ENCODE assay signal across 9 mouse cellular contexts in the genomic region with DNA sequence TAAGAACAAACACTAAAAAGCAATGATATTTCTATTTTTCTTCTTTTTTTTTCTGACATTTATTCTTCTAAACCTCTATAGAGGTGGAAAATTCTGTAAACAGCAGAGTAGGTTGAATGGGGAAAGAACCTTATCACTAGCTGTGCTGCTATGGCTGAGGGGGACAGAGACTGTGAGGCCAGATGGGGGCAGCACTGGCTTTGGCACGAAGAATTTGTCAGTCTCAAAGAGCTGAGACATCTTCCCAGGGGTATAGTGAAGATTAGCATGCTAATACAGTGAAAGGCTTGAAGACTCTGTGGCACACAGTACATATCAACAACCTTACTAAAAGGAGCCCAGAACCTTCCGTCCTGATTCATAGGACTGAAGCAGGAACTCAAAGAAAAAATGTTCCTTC. TPM values are rescaled to one million over a fixed set of nuclear protein-coding genes. Genes with fewer than 3 reads are reported as not detected.
A peak's percentile ranks its signal among the peaks of the same experiment; 100 is the strongest.
DNase-seq lines count a peak whose midpoint lies in the region; ATAC-seq and TF ChIP-seq lines count a peak whose summit lies in the region.
"Had no signal": no experiment of that assay in that cellular context is flagged by ENCODE, and none has a peak within 500 bp of the region (broad histone marks: within the 10 kb centered on the region; RNA-seq: fewer than 3 reads in every experiment).

No protein-coding gene starts in this region.

- H3K9me3 ChIP-seq in embryonic facial prominence, embryonic 14.5 days (ENCODE audit: control insufficient read depth, low read length) = no peaks in the 10 kb centered on the region
- no peaks in the 10 kb centered on the region for H3K9me3 ChIP-seq in liver, embryonic 13.5 days (replicated peaks)
- H3K9me3 ChIP-seq: megakaryocyte, embryonic 14.5 days had no signal

- no peak for TF ChIP-seq CTCF in cerebellum, adult 2 months (IDR thresholded peaks at IDR 0.05; ENCODE audit: borderline replicate concordance, insufficient read depth, low read depth, low read length)

- H3K4me3 ChIP-seq in cerebellum, adult 2 months (replicated peaks; ENCODE audit: insufficient read depth, low read depth, low read length) = no peak overlapping the region
- H3K4me3 ChIP-seq in embryonic facial prominence, embryonic 14.5 days (ENCODE audit: low read depth, low read length) = no peak overlapping the region
- no peak overlapping the region for H3K4me3 ChIP-seq in liver, embryonic 13.5 days (replicated peaks)
- H3K4me3 ChIP-seq: megakaryocyte, embryonic 14.5 days had no signal

- 32% methylated on average over 2 of the region's 2 CpGs for WGBS in cerebellum, adult 2 months
- 29% methylated on average over 2 of the region's 2 CpGs for WGBS in embryonic facial prominence, embryonic 14.5 days
- WGBS in liver, embryonic 13.5 days (ENCODE audit: insufficient replicate concordance) = 43% methylated on average over 2 of the region's 2 CpGs

- peak; percentile 14 to 42 for DNase-seq in cerebellum, postnatal 14 days
- DNase-seq in cerebellum, adult 2 months = no peak
- DNase-seq in ovary, postnatal 36 days (ENCODE audit: low spot score) = peak; percentile 66
- no peak for DNase-seq in ovary, postnatal 10 days (ENCODE audit: low spot score)
- DNase-seq in embryonic facial prominence, embryonic 14.5 days (ENCODE audit: low spot score) = peak; percentile 53
- DNase-seq in liver, embryonic 13.5 days = peak; percentile 22
- no peak for DNase-seq in right cerebral cortex, postnatal 36 days (ENCODE audit: low spot score in 2 of 2)
- DNase-seq in cerebellum, adult 11-12 months = no peak

- H3K4me1 ChIP-seq in cerebellum, adult 2 months (ENCODE audit: control insufficient read depth, insufficient read depth, low read length) = no peaks in the 10 kb centered on the region
- H3K4me1 ChIP-seq in embryonic facial prominence, embryonic 14.5 days (ENCODE audit: control insufficient read depth, insufficient read depth, low read length) = no peaks in the 10 kb centered on the region
- peaks cover 11% of the 10 kb centered on the region for H3K4me1 ChIP-seq in liver, embryonic 13.5 days (replicated peaks)

- no peak overlapping the region for H3K4me2 ChIP-seq in embryonic facial prominence, embryonic 14.5 days (ENCODE audit: low read depth, low read length)
- H3K4me2 ChIP-seq in liver, embryonic 13.5 days = no peak overlapping the region

- ATAC-seq in embryonic facial prominence, embryonic 14.5 days (ENCODE audit: low read depth) = no peak
- ATAC-seq in liver, embryonic 13.5 days (ENCODE audit: low read depth) = peak; percentile 64; the same call in 1 of the 2 replicates

- H3K36me3 ChIP-seq in embryonic facial prominence, embryonic 14.5 days (ENCODE audit: control insufficient read depth, insufficient read depth, low read length) = peaks cover 11% of the 10 kb centered on the region; the same call in 1 of the 2 replicates
- H3K36me3 ChIP-seq in liver, embryonic 13.5 days = no peaks in the 10 kb centered on the region

- no peak overlapping the region for H3K27ac ChIP-seq in cerebellum, adult 2 months (ENCODE audit: insufficient read depth, low read length)
- H3K27ac ChIP-seq in embryonic facial prominence, embryonic 14.5 days (replicated peaks; ENCODE audit: low read depth, low read length) = no peak overlapping the region
- H3K27ac ChIP-seq in liver, embryonic 13.5 days = no peak overlapping the region

- no peak for TF ChIP-seq POLR2A in cerebellum, adult 2 months (IDR thresholded peaks at IDR 0.05; ENCODE audit: borderline replicate concordance, insufficient read depth, low read length)

- no peaks in the 10 kb centered on the region for H3K27me3 ChIP-seq in cerebellum, adult 2 months (ENCODE audit: control insufficient read depth, insufficient read depth, low read length)
- no peaks in the 10 kb centered on the region for H3K27me3 ChIP-seq in embryonic facial prominence, embryonic 14.5 days (replicated peaks; ENCODE audit: control insufficient read depth, insufficient read depth, low read length)
- no peaks in the 10 kb centered on the region for H3K27me3 ChIP-seq in liver, embryonic 13.5 days
- H3K27me3 ChIP-seq: megakaryocyte, embryonic 14.5 days had no signal

- H3K9ac ChIP-seq in embryonic facial prominence, embryonic 14.5 days (ENCODE audit: low read depth, low read length) = no peak overlapping the region
- no peak overlapping the region for H3K9ac ChIP-seq in liver, embryonic 13.5 days

RNA-seq across cellular contexts. Expression of a gene that starts 14.9 kb away (rescaled TPM):
- 0.92 and 1.1 TPM in 2 replicates for polyA plus RNA-seq in cerebellum, adult 2 months (2012; rRNA removed)
- 200 and 243 TPM in 2 replicates for polyA plus RNA-seq in embryonic facial prominence, embryonic 14.5 days (2014; fragmentation: Nextera tagmentation; extraction: Ambion mirVana)
- 0.48 and 0.89 TPM in 2 replicates for polyA plus RNA-seq in liver, embryonic 13.5 days (2015; fragmentation: Nextera tagmentation; extraction: Ambion mirVana)

RNA-seq across cellular contexts. Expression of a gene that starts 23.1 kb away (rescaled TPM):
- polyA plus RNA-seq in cerebellum, adult 2 months (2012; rRNA removed) = 0.41 and 1.3 TPM in 2 replicates
- polyA plus RNA-seq in embryonic facial prominence, embryonic 14.5 days (2014; fragmentation: Nextera tagmentation; extraction: Ambion mirVana) = 19.2 and 31.9 TPM in 2 replicates
- 0.48 and 0.53 TPM in 2 replicates for polyA plus RNA-seq in liver, embryonic 13.5 days (2015; fragmentation: Nextera tagmentation; extraction: Ambion mirVana)

RNA-seq across cellular contexts. Expression of a gene that starts 48.7 kb away (rescaled TPM):
- polyA plus RNA-seq in cerebellum, adult 2 months (2012; rRNA removed) = 2.2 and 4.6 TPM in 2 replicates
- polyA plus RNA-seq in embryonic facial prominence, embryonic 14.5 days (2014; fragmentation: Nextera tagmentation; extraction: Ambion mirVana) = 290 and 318 TPM in 2 replicates
- 2.8 and 3.5 TPM in 2 replicates for polyA plus RNA-seq in liver, embryonic 13.5 days (2015; fragmentation: Nextera tagmentation; extraction: Ambion mirVana)

RNA-seq across cellular contexts. Expression of a gene that starts 54.6 kb away (rescaled TPM):
- 4.3 and 5.1 TPM in 2 replicates for polyA plus RNA-seq in cerebellum, adult 2 months (2012; rRNA removed)
- 1.7 TPM in 2 replicates for polyA plus RNA-seq in embryonic facial prominence, embryonic 14.5 days (2014; fragmentation: Nextera tagmentation; extraction: Ambion mirVana)
- 0.18 and 0.23 TPM in 2 replicates for polyA plus RNA-seq in liver, embryonic 13.5 days (2015; fragmentation: Nextera tagmentation; extraction: Ambion mirVana)

Comparison
In these comparisons a context has a peak if more than half of its experiments do, and no peak if none do; other contexts are left out.
1. DNase-seq: peak in cerebellum, postnatal 14 days (2 of 2), ovary, postnatal 36 days (single experiment), embryonic facial prominence, embryonic 14.5 days (single experiment) and liver, embryonic 13.5 days (single experiment); none in cerebellum, adult 2 months (0 of 2), ovary, postnatal 10 days (single experiment), right cerebral cortex, postnatal 36 days (0 of 2) and cerebellum, adult 11-12 months (single experiment).
2. RNA of a gene that starts 14.9 kb away (polyA plus RNA-seq): 200 to 243 TPM in embryonic facial prominence, embryonic 14.5 days; 0.92 to 1.1 TPM in cerebellum, adult 2 months and 0.48 to 0.89 TPM in liver, embryonic 13.5 days; every median in the first group is over 10 times any median in the second.
3. RNA of a gene that starts 48.7 kb away (polyA plus RNA-seq): 290 to 318 TPM in embryonic facial prominence, embryonic 14.5 days; 2.8 to 3.5 TPM in liver, embryonic 13.5 days and 2.2 to 4.6 TPM in cerebellum, adult 2 months; every median in the first group is over 10 times any median in the second.